Comparison of ENCODE assay signal across 8 mouse cellular contexts in the genomic region with DNA sequence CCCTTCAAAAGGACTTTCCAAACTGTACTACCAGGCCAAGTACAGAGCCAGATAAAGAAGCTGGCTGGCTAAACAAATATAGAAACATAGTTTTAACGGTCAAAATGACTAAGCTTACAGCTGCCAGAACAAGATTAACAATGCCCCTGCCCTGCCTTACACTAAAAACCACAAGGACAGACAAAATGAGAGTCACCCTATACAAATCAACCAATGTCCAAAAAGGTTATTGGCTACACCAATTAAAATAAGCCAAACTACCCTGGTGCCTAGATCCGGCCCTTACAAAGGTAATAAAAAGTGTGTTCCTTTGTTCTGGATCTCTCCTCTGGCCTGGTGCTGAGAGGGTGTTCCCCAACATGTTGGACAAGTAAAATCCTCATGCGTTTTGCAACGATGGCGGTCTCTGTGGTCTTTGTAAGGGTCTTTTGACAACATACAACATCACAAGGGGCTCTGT. TPM values are rescaled to one million over a fixed set of nuclear protein-coding genes. Genes with fewer than 3 reads are reported as not detected.
DNase-seq lines count a peak whose midpoint lies in the region; ATAC-seq and TF ChIP-seq lines count a peak whose summit lies in the region.

No protein-coding gene starts in this region.

- H3K4me1 ChIP-seq in kidney, postnatal 0 days (replicated peaks; ENCODE audit: insufficient read depth, low read length), result 0 out of 2 replicates have a peak, but pooled peaks cover 5% of the 10 kb centered on the region
- H3K4me1 ChIP-seq in heart, postnatal 0 days (ENCODE audit: control insufficient read depth, insufficient read depth), result 0 out of 2 replicates have a peak, but pooled peaks cover 4% of the 10 kb centered on the region
- no peaks in the 10 kb centered on the region for H3K4me1 ChIP-seq in midbrain, embryonic 11.5 days (ENCODE audit: control insufficient read depth, insufficient read depth, low read length)

- peak overlapping the region; percentile 99; the same call in 1 of the 2 replicates for H3K27ac ChIP-seq in kidney, postnatal 0 days
- H3K27ac ChIP-seq in heart, postnatal 0 days (ENCODE audit: low read depth), result peak overlapping the region; percentile 95
- H3K27ac ChIP-seq in midbrain, embryonic 11.5 days (ENCODE audit: low read depth, low read length), result 0 out of 2 replicates have a peak overlapping the region, but pooled peaks have one; percentile 15

- DNase-seq in kidney, postnatal 0 days (ENCODE audit: low spot score), result no peak
- DNase-seq in kidney, adult 9 months, result no peak
- DNase-seq in MN1 (ENCODE audit: low spot score), result peak; percentile 76
- DNase-seq in heart, postnatal 0 days (ENCODE audit: low spot score), result no peak
- no peak for DNase-seq in midbrain, embryonic 11.5 days (ENCODE audit: low spot score, missing footprints)
- no peak for DNase-seq in embryo, embryonic 11 days
- DNase-seq in layer of hippocampus, postnatal 25 days (ENCODE audit: extremely low spot score in 1 of 2, low spot score in 1 of 2), result no peak
- no peak for DNase-seq in layer of hippocampus, adult 9-11 months

- peak overlapping the region; percentile 72; the same call in 1 of the 2 replicates for H3K4me2 ChIP-seq in kidney, postnatal 0 days (ENCODE audit: low read length)
- H3K4me2 ChIP-seq in heart, postnatal 0 days (ENCODE audit: low read depth, low read length), result no peak overlapping the region
- peak overlapping the region; percentile 42 for H3K4me2 ChIP-seq in midbrain, embryonic 11.5 days

- H3K36me3 ChIP-seq in kidney, postnatal 0 days (ENCODE audit: insufficient read depth, low read length), result no peaks in the 10 kb centered on the region
- no peaks in the 10 kb centered on the region for H3K36me3 ChIP-seq in heart, postnatal 0 days (replicated peaks; ENCODE audit: control insufficient read depth, insufficient read depth, low read length)
- no peaks in the 10 kb centered on the region for H3K36me3 ChIP-seq in midbrain, embryonic 11.5 days (ENCODE audit: control insufficient read depth, insufficient read depth, low read length)

- no peaks in the 10 kb centered on the region for H3K9me3 ChIP-seq in kidney, postnatal 0 days (replicated peaks; ENCODE audit: low read length)
- no peaks in the 10 kb centered on the region; the same call in 1 of the 2 replicates for H3K9me3 ChIP-seq in heart, postnatal 0 days (replicated peaks; ENCODE audit: control insufficient read depth, low read length)
- no peaks in the 10 kb centered on the region for H3K9me3 ChIP-seq in midbrain, embryonic 11.5 days (ENCODE audit: control insufficient read depth, low read length)

- no peak overlapping the region for H3K9ac ChIP-seq in kidney, postnatal 0 days (ENCODE audit: low read depth, low read length)
- H3K9ac ChIP-seq in heart, postnatal 0 days (replicated peaks; ENCODE audit: low read depth, low read length), result no peak overlapping the region
- peak overlapping the region; percentile 92; the same call in 1 of the 2 replicates for H3K9ac ChIP-seq in midbrain, embryonic 11.5 days (ENCODE audit: low read length)

- ATAC-seq in kidney, postnatal 0 days (replicated peaks; ENCODE audit: low FRiP score, low read depth), result 0 out of 2 replicates have a peak, but pooled peaks have one; percentile 4
- ATAC-seq in heart, postnatal 0 days (ENCODE audit: insufficient read depth, low read depth), result no peak
- ATAC-seq in midbrain, embryonic 11.5 days (ENCODE audit: low FRiP score), result no peak

- H3K27me3 ChIP-seq in kidney, postnatal 0 days (ENCODE audit: insufficient read depth, low read length), result no peaks in the 10 kb centered on the region
- H3K27me3 ChIP-seq in heart, postnatal 0 days (ENCODE audit: control insufficient read depth, insufficient read depth, low read length), result no peaks in the 10 kb centered on the region
- no peaks in the 10 kb centered on the region for H3K27me3 ChIP-seq in midbrain, embryonic 11.5 days (ENCODE audit: control insufficient read depth, insufficient read depth, low read length)

- WGBS in kidney, postnatal 0 days, result 94% methylated on average over 5 of the region's 5 CpGs
- 93% methylated on average over 5 of the region's 5 CpGs for WGBS in heart, postnatal 0 days
- 97% methylated on average over 5 of the region's 5 CpGs for WGBS in midbrain, embryonic 11.5 days

- TF ChIP-seq CTCF in kidney, postnatal 0 days (IDR thresholded peaks at IDR 0.05; ENCODE audit: low read depth), result no peak
- TF ChIP-seq CTCF in heart, postnatal 0 days (IDR thresholded peaks at IDR 0.05; ENCODE audit: low read depth), result no peak

- TF ChIP-seq EP300 in heart, postnatal 0 days (IDR thresholded peaks at IDR 0.05; ENCODE audit: low read depth), result no peak

- peak overlapping the region; percentile 88; the same call in 1 of the 2 replicates for H3K4me3 ChIP-seq in kidney, postnatal 0 days (replicated peaks; ENCODE audit: low read depth, low read length)
- peak overlapping the region; percentile 83; the same call in 1 of the 2 replicates for H3K4me3 ChIP-seq in heart, postnatal 0 days (ENCODE audit: low read depth, low read length)
- H3K4me3 ChIP-seq in midbrain, embryonic 11.5 days (ENCODE audit: low read depth, low read length), result peak overlapping the region; percentile 59

RNA-seq across cellular contexts. Expression of a gene that starts 0.6 kb away (rescaled TPM):
- polyA plus RNA-seq in kidney, postnatal 0 days (2015; fragmentation: Nextera tagmentation; extraction: Ambion mirVana), result 4.0 and 4.6 TPM in 2 replicates
- total RNA-seq in heart, postnatal 0 days (2014; rRNA removed; ENCODE audit: low replicate concordance), result 0.11 and 0.23 TPM in 2 replicates
- 1.8 TPM in 2 replicates for polyA plus RNA-seq in heart, postnatal 0 days (2015; fragmentation: Nextera tagmentation; extraction: Ambion mirVana)
- 7.2 and 9.2 TPM in 2 replicates for polyA plus RNA-seq in midbrain, embryonic 11.5 days (2014; fragmentation: Nextera tagmentation; extraction: Ambion mirVana)
- total RNA-seq in layer of hippocampus, postnatal 25 days (2021), result 10 to 100 TPM; 13.4 to 13.9 TPM

RNA-seq across cellular contexts. Expression of a gene that starts 0.6 kb away (rescaled TPM):
- 13.6 and 17.3 TPM in 2 replicates for polyA plus RNA-seq in kidney, postnatal 0 days (2015; fragmentation: Nextera tagmentation; extraction: Ambion mirVana)
- total RNA-seq in heart, postnatal 0 days (2014; rRNA removed; ENCODE audit: low replicate concordance), result 18.3 and 18.9 TPM in 2 replicates
- 20.2 and 21.9 TPM in 2 replicates for polyA plus RNA-seq in heart, postnatal 0 days (2015; fragmentation: Nextera tagmentation; extraction: Ambion mirVana)
- 39.7 and 44.2 TPM in 2 replicates for polyA plus RNA-seq in midbrain, embryonic 11.5 days (2014; fragmentation: Nextera tagmentation; extraction: Ambion mirVana)
- 10 to 100 TPM; 25.6 to 30.8 TPM for total RNA-seq in layer of hippocampus, postnatal 25 days (2021)

RNA-seq across cellular contexts. Expression of a gene that starts 26.0 kb away (rescaled TPM):
- polyA plus RNA-seq in kidney, postnatal 0 days (2015; fragmentation: Nextera tagmentation; extraction: Ambion mirVana), result 4.8 and 5.4 TPM in 2 replicates
- 0.85 and 6.6 TPM in 2 replicates for total RNA-seq in heart, postnatal 0 days (2014; rRNA removed; ENCODE audit: low replicate concordance)
- 3.6 and 3.9 TPM in 2 replicates for polyA plus RNA-seq in heart, postnatal 0 days (2015; fragmentation: Nextera tagmentation; extraction: Ambion mirVana)
- 7.4 and 9.1 TPM in 2 replicates for polyA plus RNA-seq in midbrain, embryonic 11.5 days (2014; fragmentation: Nextera tagmentation; extraction: Ambion mirVana)
- total RNA-seq in layer of hippocampus, postnatal 25 days (2021), result 1 to 10 TPM; 8.8 to 8.9 TPM

RNA-seq across cellular contexts. Expression of a gene that starts 43.0 kb away (rescaled TPM):
- 20.9 and 21.9 TPM in 2 replicates for polyA plus RNA-seq in kidney, postnatal 0 days (2015; fragmentation: Nextera tagmentation; extraction: Ambion mirVana)
- total RNA-seq in heart, postnatal 0 days (2014; rRNA removed; ENCODE audit: low replicate concordance), result 3.5 and 21.6 TPM in 2 replicates
- 7.6 and 8.0 TPM in 2 replicates for polyA plus RNA-seq in heart, postnatal 0 days (2015; fragmentation: Nextera tagmentation; extraction: Ambion mirVana)
- polyA plus RNA-seq in midbrain, embryonic 11.5 days (2014; fragmentation: Nextera tagmentation; extraction: Ambion mirVana), result 25.7 and 28.4 TPM in 2 replicates
- 10 to 100 TPM; 15.4 to 21.8 TPM for total RNA-seq in layer of hippocampus, postnatal 25 days (2021)

Comparison
In these comparisons a context has a peak if more than half of its experiments do, and no peak if none do; other contexts are left out.
1. H3K27ac ChIP-seq: peak in every context shown above with its lines; median percentile 99 in kidney, postnatal 0 days; 95 in heart, postnatal 0 days; 15 in midbrain, embryonic 11.5 days.